Mouse (Mus musculus): Measurements from ENCODE around the gene Vav2. TPM values are rescaled to one million over a fixed set of nuclear protein-coding genes. Genes with fewer than 3 reads are reported as not detected.

Vav2 gene
- polyA plus RNA-seq, 1 experiment from 2014 or later: 17.3 TPM

DNA sequence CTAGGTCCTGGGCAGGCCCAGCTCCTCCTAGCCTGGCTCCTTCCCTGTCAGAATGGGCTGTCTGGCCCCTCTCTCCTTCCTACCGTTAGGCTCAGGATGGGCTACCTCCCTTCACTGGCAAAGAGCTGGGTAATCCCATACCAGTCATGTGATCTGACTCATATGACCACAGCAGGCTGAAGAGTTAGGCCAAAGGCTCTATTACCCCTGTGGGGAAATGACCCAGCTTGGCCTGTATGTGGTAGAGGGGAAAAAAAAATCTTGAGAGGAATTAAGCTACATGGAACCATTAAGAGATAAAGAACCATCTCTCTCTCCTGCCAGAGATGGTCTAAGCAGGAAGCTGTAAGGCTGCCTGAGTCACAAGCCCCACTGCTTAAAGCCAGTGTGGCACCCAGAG, 108.6 kb downstream of the Vav2 start:
- Histone ChIP-seq H3K9me3 (ENCODE audit: control insufficient read depth, low read length) (no peaks in the 10 kb centered on the region), H3K36me3 (ENCODE audit: control insufficient read depth, insufficient read depth, low read length) (no peaks in the 10 kb centered on the region), H3K4me3 (ENCODE audit: low read depth, low read length) (no peak overlapping the region), H3K27me3 (ENCODE audit: control insufficient read depth, insufficient read depth, low read length) (no peaks in the 10 kb centered on the region), H3K9ac (ENCODE audit: low read length) (no peak overlapping the region), H3K4me2 (ENCODE audit: low read depth) (no peak overlapping the region), H3K4me1 (ENCODE audit: control insufficient read depth, insufficient read depth, low read length) (peaks cover 11% of the 10 kb centered on the region), H3K27ac (ENCODE audit: low read depth, low read length) (no peak overlapping the region)
- ATAC-seq (ENCODE audit: insufficient read depth, low FRiP score, low TSS enrichment): no peak
- no peak for DNase-seq (ENCODE audit: low spot score)
- WGBS: 75% methylated on average over 1 of the region's 1 CpGs

GRCm38 (mm10) chr2:27316167-27316566, 110.7 kb downstream of the Vav2 start:
- no peaks in the 10 kb centered on the region for H3K27me3 ChIP-seq (ENCODE audit: control insufficient read depth, insufficient read depth, low read length)
- no peaks in the 10 kb centered on the region for H3K36me3 ChIP-seq (ENCODE audit: control insufficient read depth, insufficient read depth, low read length)
- H3K4me1 ChIP-seq (ENCODE audit: control insufficient read depth, insufficient read depth, low read length): peaks cover 1% of the 10 kb centered on the region
- H3K9ac ChIP-seq (ENCODE audit: low read length): no peak overlapping the region
- no peak for ATAC-seq (ENCODE audit: insufficient read depth, low FRiP score, low TSS enrichment)
- no peak overlapping the region for H3K27ac ChIP-seq (ENCODE audit: low read depth, low read length)
- no peak for DNase-seq (ENCODE audit: low spot score)
- no peaks in the 10 kb centered on the region for H3K9me3 ChIP-seq (ENCODE audit: control insufficient read depth, low read length)
- H3K4me2 ChIP-seq (ENCODE audit: low read depth): no peak overlapping the region
- no peak overlapping the region for H3K4me3 ChIP-seq (ENCODE audit: low read depth, low read length)
- WGBS: 90% methylated on average over 5 of the region's 5 CpGs

DNA sequence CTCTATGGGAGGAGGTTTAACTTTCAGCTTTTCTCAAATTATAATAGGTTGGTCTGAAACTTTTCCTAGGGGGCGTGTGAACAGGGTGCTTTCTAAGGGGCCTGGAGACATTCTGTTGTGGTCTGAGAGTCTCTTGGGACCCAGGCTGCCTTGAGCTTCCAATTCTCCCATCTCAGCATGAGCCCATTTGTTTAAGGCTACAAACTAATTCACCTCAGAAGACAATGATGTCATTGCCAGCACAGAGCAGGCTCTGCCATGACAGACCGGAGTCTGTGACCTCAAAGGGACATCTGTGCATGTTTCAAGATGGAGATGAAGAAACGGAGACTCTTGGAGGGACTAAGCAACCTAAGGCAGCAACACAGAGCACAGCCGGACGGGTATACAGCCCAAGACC, 112.6 kb downstream of the Vav2 start:
- Histone ChIP-seq H3K9ac (ENCODE audit: low read length) (no peak overlapping the region), H3K9me3 (ENCODE audit: control insufficient read depth, low read length) (no peaks in the 10 kb centered on the region), H3K27ac (ENCODE audit: low read depth, low read length) (no peak overlapping the region), H3K4me3 (ENCODE audit: low read depth, low read length) (no peak overlapping the region), H3K4me2 (ENCODE audit: low read depth) (no peak overlapping the region), H3K4me1 (ENCODE audit: control insufficient read depth, insufficient read depth, low read length) (peaks cover 2% of the 10 kb centered on the region; the same call in 1 of the 2 replicates), H3K27me3 (ENCODE audit: control insufficient read depth, insufficient read depth, low read length) (no peaks in the 10 kb centered on the region), H3K36me3 (ENCODE audit: control insufficient read depth, insufficient read depth, low read length) (no peaks in the 10 kb centered on the region)
- 86% methylated on average over 5 of the region's 5 CpGs for WGBS
- ATAC-seq (ENCODE audit: insufficient read depth, low FRiP score, low TSS enrichment) (no peak), DNase-seq (ENCODE audit: low spot score) (no peak)

GRCm38 (mm10) chr2:27312500-27312899, 114.3 kb downstream of the Vav2 start:
- no peak overlapping the region for H3K9ac ChIP-seq (ENCODE audit: low read length)
- no peak overlapping the region for H3K27ac ChIP-seq (ENCODE audit: low read depth, low read length)
- no peak for DNase-seq (ENCODE audit: low spot score)
- no peak overlapping the region for H3K4me2 ChIP-seq (ENCODE audit: low read depth)
- no peaks in the 10 kb centered on the region for H3K27me3 ChIP-seq (ENCODE audit: control insufficient read depth, insufficient read depth, low read length)
- no peaks in the 10 kb centered on the region for H3K36me3 ChIP-seq (ENCODE audit: control insufficient read depth, insufficient read depth, low read length)
- H3K9me3 ChIP-seq (ENCODE audit: control insufficient read depth, low read length): no peaks in the 10 kb centered on the region
- no peak overlapping the region for H3K4me3 ChIP-seq (ENCODE audit: low read depth, low read length)
- 80% methylated on average over 3 of the region's 3 CpGs for WGBS
- peaks cover 2% of the 10 kb centered on the region; the same call in 1 of the 2 replicates for H3K4me1 ChIP-seq (ENCODE audit: control insufficient read depth, insufficient read depth, low read length)
- ATAC-seq (ENCODE audit: insufficient read depth, low FRiP score, low TSS enrichment): no peak

- no peak for ATAC-seq (ENCODE audit: insufficient read depth, low FRiP score, low TSS enrichment)
- no peak overlapping the region for H3K27ac ChIP-seq (ENCODE audit: low read depth, low read length)
- 87% methylated on average over 3 of the region's 3 CpGs for WGBS
- H3K9ac ChIP-seq (ENCODE audit: low read length): no peak overlapping the region
- no peaks in the 10 kb centered on the region for H3K27me3 ChIP-seq (ENCODE audit: control insufficient read depth, insufficient read depth, low read length)
- no peaks in the 10 kb centered on the region for H3K36me3 ChIP-seq (ENCODE audit: control insufficient read depth, insufficient read depth, low read length)
- peaks cover 2% of the 10 kb centered on the region; the same call in 1 of the 2 replicates for H3K4me1 ChIP-seq (ENCODE audit: control insufficient read depth, insufficient read depth, low read length)
- H3K9me3 ChIP-seq (ENCODE audit: control insufficient read depth, low read length): no peaks in the 10 kb centered on the region
- H3K4me3 ChIP-seq (ENCODE audit: low read depth, low read length): no peak overlapping the region
- no peak for DNase-seq (ENCODE audit: low spot score)
- H3K4me2 ChIP-seq (ENCODE audit: low read depth): no peak overlapping the region
Observed at GRCm38 (mm10) chr2:27311606-27312005, 115.2 kb downstream of the Vav2 start.

DNA sequence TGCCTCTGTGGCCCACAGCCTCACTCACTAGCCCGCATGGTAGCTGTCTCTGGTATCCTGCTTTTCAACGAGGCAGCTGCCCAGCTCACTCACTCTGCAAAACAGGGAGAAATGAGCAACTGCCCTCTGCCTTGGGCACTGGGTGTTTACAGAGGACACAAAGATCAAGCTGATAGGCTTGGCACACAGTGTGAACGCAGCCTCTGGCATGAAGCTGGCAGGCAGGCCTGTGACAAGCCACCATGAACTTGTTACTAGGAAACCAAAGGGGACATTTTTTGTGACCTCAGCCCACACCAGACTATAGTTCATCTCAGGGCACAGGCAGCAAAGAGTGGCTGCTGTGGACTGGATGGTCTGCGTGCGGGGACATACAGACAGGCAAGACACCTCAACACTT, 115.9 kb downstream of the Vav2 start:
- H3K27ac ChIP-seq (ENCODE audit: low read depth, low read length): no peak overlapping the region
- H3K9ac ChIP-seq (ENCODE audit: low read length): no peak overlapping the region
- H3K4me1 ChIP-seq (ENCODE audit: control insufficient read depth, insufficient read depth, low read length): peaks cover 2% of the 10 kb centered on the region; the same call in 1 of the 2 replicates
- no peaks in the 10 kb centered on the region for H3K27me3 ChIP-seq (ENCODE audit: control insufficient read depth, insufficient read depth, low read length)
- no peaks in the 10 kb centered on the region for H3K36me3 ChIP-seq (ENCODE audit: control insufficient read depth, insufficient read depth, low read length)
- H3K9me3 ChIP-seq (ENCODE audit: control insufficient read depth, low read length): no peaks in the 10 kb centered on the region
- H3K4me3 ChIP-seq (ENCODE audit: low read depth, low read length): no peak overlapping the region
- no peak for ATAC-seq (ENCODE audit: insufficient read depth, low FRiP score, low TSS enrichment)
- no peak overlapping the region for H3K4me2 ChIP-seq (ENCODE audit: low read depth)
- 90% methylated on average over 5 of the region's 5 CpGs for WGBS
- no peak for DNase-seq (ENCODE audit: low spot score)

- Histone ChIP-seq H3K36me3 (ENCODE audit: control insufficient read depth, insufficient read depth, low read length) (no peaks in the 10 kb centered on the region), H3K4me1 (ENCODE audit: control insufficient read depth, insufficient read depth, low read length) (peaks cover 2% of the 10 kb centered on the region; the same call in 1 of the 2 replicates), H3K9ac (ENCODE audit: low read length) (no peak overlapping the region), H3K9me3 (ENCODE audit: control insufficient read depth, low read length) (no peaks in the 10 kb centered on the region), H3K27ac (ENCODE audit: low read depth, low read length) (no peak overlapping the region), H3K4me2 (ENCODE audit: low read depth) (no peak overlapping the region), H3K4me3 (ENCODE audit: low read depth, low read length) (no peak overlapping the region), H3K27me3 (ENCODE audit: control insufficient read depth, insufficient read depth, low read length) (no peaks in the 10 kb centered on the region)
- DNase-seq (ENCODE audit: low spot score): no peak
- no peak for ATAC-seq (ENCODE audit: insufficient read depth, low FRiP score, low TSS enrichment)
- WGBS: 87% methylated on average over 5 of the region's 5 CpGs
Observed at GRCm38 (mm10) chr2:27310221-27310620, 116.6 kb downstream of the Vav2 start.

DNA sequence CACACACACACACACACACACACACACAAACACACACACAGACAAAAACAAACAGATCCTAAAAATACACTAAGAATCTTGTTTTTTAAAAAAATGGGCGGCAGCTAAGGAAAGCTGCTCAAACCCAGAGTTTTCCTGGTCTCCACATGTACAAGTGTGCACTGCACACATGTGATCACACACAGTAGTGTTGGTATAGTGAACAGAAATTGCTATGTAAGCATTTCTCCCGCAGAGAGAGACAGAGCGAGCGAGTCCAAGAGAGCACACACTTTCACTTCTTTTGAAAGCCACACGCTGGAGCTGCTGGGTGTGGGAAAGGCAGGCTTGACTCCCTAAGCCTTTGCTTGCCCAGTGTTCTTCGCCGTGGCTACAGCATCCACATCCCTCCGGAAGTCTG, 120.2 kb downstream of the Vav2 start:
- H3K9me3 ChIP-seq (ENCODE audit: control insufficient read depth, low read length): no peaks in the 10 kb centered on the region
- peaks cover 13% of the 10 kb centered on the region for H3K4me1 ChIP-seq (ENCODE audit: control insufficient read depth, insufficient read depth, low read length)
- H3K27me3 ChIP-seq (ENCODE audit: control insufficient read depth, insufficient read depth, low read length): no peaks in the 10 kb centered on the region
- no peaks in the 10 kb centered on the region for H3K36me3 ChIP-seq (ENCODE audit: control insufficient read depth, insufficient read depth, low read length)
- H3K4me3 ChIP-seq (ENCODE audit: low read depth, low read length): no peak overlapping the region
- 92% methylated on average over 8 of the region's 8 CpGs for WGBS
- ATAC-seq (ENCODE audit: insufficient read depth, low FRiP score, low TSS enrichment): no peak
- DNase-seq (ENCODE audit: low spot score): no peak
- H3K4me2 ChIP-seq (ENCODE audit: low read depth): no peak overlapping the region
- no peak overlapping the region for H3K27ac ChIP-seq (ENCODE audit: low read depth, low read length)
- H3K9ac ChIP-seq (ENCODE audit: low read length): no peak overlapping the region

DNA sequence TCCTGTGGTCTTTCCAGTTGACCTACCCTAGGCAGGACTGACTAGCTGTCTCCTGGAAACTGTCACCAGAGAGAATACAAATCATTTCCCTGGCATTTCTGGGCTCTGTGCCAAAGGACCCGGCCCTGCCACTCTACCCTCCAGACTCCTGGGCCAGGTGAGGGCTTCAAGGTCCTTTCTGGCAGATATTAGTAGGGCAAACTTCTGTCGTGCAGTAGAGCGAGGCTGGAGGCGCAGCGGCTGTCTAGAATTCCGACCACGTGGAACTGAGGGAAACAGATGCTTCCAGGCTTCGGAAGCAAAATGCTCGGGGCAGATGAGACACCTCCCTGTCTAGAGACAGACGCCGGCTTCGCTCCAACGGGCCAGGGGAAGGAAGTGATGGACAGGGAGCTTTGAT, 122.1 kb downstream of the Vav2 start:
- 74% methylated on average over 13 of the region's 13 CpGs for WGBS
- Histone ChIP-seq H3K36me3 (ENCODE audit: control insufficient read depth, insufficient read depth, low read length) (no peaks in the 10 kb centered on the region), H3K4me1 (ENCODE audit: control insufficient read depth, insufficient read depth, low read length) (peaks cover 20% of the 10 kb centered on the region), H3K4me2 (ENCODE audit: low read depth) (no peak overlapping the region), H3K9ac (ENCODE audit: low read length) (no peak overlapping the region), H3K27me3 (ENCODE audit: control insufficient read depth, insufficient read depth, low read length) (no peaks in the 10 kb centered on the region), H3K4me3 (ENCODE audit: low read depth, low read length) (no peak overlapping the region), H3K9me3 (ENCODE audit: control insufficient read depth, low read length) (no peaks in the 10 kb centered on the region), H3K27ac (ENCODE audit: low read depth, low read length) (no peak overlapping the region)
- ATAC-seq (ENCODE audit: insufficient read depth, low FRiP score, low TSS enrichment) (no peak), DNase-seq (ENCODE audit: low spot score) (no peak)

Data from neural tube, embryonic 11.5 days (tissue).